Mouse (Mus musculus): ENCODE results near the gene Sgpl1.
"Not testable (repeated sequence)": the region's sequence is repeated elsewhere in the genome, so short reads cannot be mapped to it uniquely, and the experiment has no call there.

Sgpl1 gene

DNA sequence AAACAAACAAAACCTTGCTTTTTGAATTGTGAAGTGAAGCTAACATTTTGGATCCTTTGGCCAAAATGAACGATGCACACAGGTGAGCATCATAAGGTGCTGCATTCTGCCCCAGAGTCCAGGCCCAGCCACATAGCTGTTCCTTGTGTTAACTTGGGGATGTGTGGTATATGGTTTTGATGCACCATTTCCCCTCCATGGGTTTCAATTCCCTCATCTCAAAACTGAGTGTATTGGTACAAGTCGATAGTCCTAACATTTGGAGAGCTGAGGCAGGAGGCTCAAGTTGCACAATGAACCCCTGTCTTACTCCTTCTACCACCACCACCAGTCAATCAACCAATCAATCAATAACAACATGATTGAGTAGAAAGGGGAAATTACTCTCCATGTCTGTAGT lies 8.9 kb upstream of the Sgpl1 start:
- no peak for DNase-seq (ENCODE audit: extremely low spot score, low read depth, low spot score)

DNA sequence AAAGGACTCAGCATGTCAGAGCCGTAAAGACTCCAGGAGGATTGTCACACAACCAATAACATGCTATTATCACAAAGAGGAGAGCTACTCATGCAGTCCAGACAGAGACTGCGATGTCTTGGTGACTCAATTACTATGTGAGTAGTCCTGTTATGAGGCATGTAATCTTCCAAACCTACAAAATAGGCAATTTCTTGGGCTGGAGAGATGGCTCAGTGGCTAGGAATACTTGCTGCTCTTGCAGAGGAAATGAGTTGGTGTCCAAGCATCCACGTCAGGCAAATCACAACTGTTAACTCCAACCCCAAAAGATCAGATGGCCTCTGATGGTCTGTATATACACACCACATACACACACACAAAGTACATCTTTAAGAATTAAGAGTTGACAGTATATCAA lies 8.1 kb upstream of the Sgpl1 start:
- no peak for DNase-seq (ENCODE audit: extremely low spot score, low read depth, low spot score)

DNA sequence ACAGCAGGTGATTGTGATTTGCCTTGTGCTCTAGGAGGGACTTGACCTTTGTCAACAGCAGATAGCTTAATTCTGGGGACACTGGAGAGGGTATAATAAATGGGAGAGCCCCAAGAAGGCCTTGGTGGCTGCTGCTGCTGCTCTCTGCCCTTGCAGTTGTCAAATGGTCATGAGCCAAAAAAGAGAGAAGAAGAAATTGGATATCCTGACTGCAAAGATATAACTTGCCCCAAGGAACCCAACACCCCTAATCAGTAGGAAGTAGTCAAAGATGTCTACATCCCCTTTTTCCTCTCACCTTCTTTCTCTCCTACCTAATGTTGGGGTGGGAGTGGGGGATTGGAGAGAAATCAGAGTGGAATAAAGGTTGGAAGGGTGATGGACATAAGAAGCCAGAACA lies 4.6 kb upstream of the Sgpl1 start:
- no peak for DNase-seq (ENCODE audit: extremely low spot score, low read depth, low spot score)

DNA sequence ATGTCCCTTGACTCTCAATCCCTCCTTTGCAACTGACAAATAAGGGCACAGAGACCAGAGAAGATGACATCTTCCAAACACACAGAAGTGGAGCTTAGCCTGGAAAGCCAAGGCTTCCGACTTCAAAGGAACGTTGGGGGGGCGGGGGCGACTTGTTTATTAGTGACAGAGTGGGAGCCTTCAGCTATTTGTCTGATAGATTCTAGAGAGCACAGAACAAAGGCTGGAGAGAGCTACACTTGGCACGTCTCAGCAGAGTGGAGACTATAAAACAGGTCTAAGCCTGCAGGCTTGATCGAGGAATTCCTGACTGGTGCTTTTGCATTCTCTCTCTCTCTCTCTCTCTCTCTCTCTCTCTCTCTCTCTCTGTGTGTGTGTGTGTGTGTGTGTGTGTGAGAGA lies 3.1 kb upstream of the Sgpl1 start:
- no peak for DNase-seq (ENCODE audit: extremely low spot score, low read depth, low spot score)

DNA sequence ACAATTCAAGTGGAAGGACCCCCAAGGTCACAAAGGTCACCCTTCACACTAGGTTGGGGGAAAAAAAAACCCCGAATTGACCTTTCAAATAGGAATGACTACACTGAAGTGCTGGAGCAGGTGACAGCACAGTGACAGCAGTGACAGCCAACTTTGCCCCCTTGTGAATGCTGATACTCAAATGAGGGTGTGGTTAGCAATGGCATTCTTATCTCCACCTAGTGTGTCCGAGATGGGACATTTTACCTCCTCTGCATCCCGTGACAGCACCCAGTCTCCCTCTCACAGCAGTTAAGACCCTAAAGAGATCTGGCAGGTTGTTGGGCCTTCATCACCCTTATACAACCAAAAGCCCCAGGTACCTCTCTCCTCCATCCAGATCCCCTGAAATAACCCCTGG lies 2.0 kb upstream of the Sgpl1 start:
- no peak for DNase-seq (ENCODE audit: extremely low spot score, low read depth, low spot score)

DNA sequence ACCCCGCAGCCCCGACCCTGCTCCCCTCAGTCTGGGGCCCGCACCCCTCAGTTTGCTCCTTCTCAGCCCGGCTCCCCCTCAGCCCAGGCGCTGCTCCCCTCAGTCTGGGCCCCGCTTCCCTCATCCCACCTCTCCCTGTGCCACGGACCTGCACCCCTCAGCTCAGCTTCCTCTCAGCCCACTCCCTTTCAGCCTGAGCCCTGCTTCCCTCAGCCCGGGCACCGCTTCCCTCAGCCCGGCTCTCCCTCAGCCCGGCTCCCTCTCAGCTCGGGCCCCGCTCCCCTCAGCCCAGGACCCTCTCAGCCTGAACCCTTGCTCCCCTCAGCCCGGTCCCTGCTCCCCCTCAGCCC lies 721 bp downstream of the Sgpl1 start:
- DNase-seq (ENCODE audit: extremely low spot score, low read depth, low spot score): no peak

DNA sequence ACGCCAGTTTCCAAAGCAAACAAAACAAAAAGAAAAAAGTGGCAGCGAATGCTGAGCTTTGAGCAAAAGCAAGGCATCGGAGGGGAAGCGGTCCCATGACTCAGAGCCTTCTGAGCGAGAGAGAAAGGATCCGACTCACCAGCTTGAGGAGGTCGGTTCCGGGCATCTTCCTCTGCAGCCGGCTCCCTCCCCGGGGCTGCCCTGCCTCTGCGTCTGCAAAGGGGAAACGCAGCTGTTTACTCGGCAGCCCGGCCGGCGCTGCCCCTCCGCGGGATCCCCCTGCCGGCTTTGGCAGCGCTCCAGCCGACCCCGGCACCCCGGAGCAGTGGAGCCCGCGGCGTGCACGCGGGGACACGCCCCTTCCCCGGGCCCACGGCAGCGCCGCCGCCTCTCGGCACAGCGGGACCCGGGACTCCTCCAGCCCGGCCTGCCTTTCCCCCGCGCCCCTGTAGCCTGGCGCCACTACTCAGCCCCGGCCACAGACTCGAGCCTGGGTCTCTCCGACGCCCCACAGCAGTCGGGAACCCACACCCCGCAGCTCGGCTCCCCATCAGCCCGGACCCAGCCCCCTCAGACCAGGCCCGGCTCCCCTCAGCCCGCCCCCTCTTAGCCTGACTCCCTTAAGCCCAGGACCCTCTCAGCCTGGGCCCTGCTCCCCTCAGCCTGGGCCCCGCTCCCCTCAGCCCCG lies 1.2 kb downstream of the Sgpl1 start:
- no peak for DNase-seq (ENCODE audit: extremely low spot score, low read depth, low spot score)

DNA sequence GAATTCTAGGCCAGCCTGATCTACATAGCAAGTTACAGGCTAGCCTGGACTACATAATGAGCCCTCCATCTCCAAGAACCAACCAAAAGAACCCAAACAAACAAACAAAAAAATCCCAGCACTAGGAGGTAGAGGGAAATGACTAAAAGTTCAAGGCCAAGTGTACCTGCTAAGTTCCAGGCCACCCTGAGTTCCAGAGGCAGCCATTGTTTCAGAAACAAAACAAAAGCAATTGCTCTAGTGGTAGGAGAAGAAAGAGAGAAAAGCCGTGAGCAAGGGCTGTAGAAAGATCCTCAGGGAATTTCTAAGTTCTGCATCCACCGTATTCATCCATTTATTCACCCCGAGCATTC lies 1.8 kb downstream of the Sgpl1 start:
- no peak for DNase-seq (ENCODE audit: extremely low spot score, low read depth, low spot score)

DNA sequence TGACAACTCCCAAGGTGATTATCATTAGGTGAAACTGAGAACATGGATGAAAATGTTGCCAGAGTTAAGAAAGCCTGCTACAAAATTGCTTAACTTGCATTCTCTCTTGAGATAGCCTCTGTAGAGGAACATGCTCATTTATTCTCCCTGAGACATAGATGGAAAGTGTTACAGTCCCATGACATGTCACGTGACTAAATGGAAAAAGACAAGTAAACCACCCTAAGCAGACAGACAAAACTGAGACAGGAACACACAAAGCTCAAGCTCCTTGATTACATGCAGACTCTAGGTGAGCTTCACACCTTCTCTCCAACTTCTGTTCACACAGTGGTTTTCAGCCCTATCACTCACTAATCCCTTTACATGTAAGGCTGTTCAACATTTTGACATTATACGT lies 4.2 kb downstream of the Sgpl1 start:
- no peak for DNase-seq (ENCODE audit: extremely low spot score, low read depth, low spot score)

DNA sequence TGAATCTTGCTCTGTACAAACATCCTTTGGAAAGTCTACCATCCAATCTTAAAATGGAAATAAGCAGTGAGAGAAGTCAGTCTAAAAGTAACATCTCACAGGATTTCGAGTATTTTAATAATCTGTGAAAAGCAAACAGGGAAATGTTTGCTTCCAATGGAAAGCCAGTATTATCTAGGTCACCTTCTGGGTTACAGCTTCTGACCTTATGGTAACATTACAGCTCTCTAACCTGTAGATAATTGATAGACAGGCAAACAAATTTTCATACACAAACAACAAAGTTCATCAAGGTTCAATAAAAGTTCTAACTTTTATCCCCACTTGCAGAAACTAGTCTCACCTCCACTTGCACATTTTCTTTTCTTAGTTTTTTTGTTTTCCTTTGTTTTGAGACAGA lies 9.9 kb downstream of the Sgpl1 start:
- no peak for DNase-seq (ENCODE audit: extremely low spot score, low read depth, low spot score)

DNA sequence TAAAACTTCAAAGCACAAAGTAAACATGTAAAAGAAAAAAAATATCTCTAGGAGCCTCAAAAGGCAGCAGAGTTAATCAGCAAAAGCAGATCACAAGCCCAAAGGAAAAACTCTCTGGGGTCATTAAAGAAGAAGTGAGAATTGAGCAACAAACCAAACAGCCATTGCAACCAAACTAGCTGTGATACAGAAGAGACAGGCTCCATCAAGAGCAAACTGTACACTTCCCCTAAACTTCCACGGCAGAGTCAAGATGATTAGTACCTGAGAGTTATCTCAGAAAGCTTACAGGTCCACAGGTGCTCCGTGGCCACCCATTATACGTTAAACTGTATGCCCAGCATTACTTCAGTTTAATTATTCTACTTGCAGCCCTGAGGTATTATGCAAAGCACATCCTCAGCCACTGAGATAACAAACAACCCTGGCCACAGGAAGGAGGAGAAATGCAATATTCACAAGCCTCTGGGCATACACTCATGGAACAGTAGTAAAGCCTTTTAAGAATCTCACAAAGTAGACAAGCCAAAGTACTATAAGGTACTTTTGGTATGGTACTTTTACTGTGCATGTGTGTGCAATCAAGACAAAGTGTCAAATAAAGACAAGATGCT lies 12.2 kb downstream of the Sgpl1 start:
- DNase-seq (ENCODE audit: extremely low spot score, low read depth, low spot score): no peak

DNA sequence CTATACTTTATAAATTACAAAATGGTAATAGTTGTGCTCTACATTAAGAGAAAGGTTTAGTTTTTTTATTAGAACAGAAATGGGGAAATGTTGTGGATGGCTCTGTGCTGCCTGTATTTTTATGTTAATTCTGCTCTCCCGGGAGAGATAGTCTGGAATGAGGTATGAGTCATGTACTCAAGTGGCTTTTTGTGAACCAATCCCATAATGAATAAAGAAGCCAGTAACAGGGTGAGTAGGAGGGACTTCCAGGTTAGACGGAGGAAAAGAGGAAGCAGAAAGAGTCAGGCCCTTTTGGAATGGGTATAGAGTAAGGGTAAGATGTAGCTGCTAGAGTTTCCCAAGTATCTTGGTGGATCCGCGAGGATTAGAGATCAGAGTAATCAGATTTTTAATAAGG lies 13.5 kb downstream of the Sgpl1 start:
- no peak for DNase-seq (ENCODE audit: extremely low spot score, low read depth, low spot score)

DNA sequence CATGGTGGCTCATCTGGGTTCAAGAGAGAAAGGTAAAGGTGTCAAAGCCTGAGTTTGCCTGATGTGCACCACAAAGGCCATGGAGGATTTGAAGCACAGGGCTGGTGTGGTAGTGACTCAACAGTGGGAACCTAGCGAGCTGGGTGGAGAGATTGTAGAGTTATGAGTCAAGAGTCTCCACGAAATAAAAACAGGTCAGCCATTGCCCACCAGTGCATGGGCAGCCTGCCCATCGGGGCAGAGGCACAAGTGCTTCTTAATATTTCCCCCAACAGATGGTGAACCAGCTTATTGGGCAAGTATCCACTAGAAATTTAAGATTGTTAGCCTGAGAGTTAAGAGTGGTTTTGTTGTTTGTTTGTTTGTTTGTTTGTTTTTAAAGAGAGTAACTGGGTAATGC lies 16.5 kb downstream of the Sgpl1 start:
- no peak for DNase-seq (ENCODE audit: extremely low spot score, low read depth, low spot score)

DNA sequence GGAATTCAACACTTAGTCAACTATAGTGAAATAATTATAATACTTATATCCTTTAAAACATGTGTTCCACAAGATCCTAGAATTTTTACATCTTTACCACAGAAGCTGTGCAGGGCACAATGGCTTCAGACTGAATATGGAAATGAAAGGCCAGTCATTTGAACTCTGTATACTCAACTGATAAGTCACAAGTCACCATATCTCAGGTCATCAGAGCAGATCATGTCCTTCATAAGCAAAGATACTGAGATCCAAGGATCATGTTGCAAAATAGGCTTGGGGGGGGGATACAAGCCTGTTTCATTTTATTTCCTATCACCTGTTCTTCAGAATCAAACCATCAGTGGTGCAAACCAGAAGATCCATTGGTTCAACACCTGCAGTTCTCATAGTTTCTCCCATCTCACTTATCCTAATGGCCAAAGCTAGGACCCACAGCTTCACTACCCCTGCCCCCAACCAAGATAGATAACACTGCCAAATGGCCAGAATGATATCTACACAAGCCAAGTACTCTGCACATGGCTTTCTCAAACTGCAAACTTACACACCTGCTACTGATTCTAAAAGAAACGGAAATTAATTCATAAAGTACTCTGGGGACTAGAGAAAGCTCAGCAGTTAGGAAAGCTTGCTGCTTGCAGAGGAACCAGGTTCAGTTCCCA lies 18.7 kb downstream of the Sgpl1 start:
- DNase-seq (ENCODE audit: extremely low spot score, low read depth, low spot score): no peak

DNA sequence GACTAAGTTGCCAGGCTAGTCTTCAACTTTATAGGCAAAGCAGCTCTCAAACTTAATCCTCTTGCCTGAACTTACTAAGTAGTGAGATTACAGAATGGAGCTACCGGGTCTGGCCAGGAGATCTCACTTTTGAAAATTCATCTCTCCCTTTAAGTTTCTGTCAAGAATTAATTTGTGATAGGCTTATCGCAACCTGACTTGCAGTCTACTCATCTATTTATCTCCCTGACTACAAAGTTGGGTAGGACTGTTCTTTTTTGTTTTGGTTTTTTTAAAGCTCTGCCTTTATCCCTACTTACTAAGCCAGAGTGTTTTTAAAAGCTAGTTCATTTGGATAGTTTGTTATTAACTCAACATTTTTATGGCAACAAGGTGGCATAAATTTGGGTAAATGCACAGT lies 23.0 kb downstream of the Sgpl1 start:
- no peak for DNase-seq (ENCODE audit: extremely low spot score, low read depth, low spot score)

DNA sequence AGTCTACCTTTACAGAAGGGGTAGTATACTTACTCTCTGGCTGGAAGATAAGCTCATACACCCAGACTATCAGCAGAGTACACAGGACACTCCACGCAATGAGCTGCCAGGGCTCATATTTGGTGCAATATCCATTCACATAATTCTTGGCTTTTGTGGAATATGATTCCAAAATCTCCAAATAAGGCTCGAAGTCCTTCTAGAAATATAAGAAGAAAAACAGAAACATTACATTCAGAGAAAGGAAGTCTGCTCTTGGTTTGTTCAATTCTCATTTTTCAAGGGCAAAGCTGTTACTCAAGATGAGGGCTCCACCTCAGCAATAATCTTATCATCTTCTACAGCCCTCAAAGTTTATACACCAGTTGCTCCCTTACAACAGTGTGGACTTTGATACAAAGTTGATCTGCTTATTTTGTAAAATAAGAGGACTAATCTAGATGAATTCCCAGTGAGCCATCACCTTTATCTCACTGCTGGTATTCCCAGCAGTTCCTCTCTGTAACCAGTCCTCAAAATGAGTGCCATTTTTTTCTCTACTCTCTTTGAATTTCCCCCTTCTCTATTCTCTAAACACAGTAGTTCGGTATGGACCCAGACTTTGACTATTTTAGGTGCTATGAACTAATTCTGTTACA lies 24.1 kb downstream of the Sgpl1 start:
- DNase-seq (ENCODE audit: extremely low spot score, low read depth, low spot score): no peak

DNA sequence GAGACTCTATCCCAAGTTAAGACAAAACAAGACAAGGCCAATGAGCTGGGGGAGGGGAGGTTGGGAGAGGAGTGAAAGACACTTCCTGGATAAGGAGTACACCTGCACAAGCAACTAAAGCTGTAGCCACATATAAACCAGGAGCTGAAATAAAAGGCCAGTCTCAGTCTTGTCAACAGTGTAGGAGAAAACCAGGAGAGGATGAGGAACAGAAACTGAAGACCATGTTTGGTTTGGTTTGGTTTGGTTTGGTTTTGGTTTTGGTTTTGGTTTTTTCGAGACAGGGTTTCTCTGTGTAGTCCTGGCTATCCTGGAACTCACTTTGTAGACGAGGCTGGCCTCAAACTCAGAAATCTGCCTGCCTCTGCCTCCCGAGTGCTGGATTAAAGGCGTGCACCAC lies 25.8 kb downstream of the Sgpl1 start:
- DNase-seq (ENCODE audit: extremely low spot score, low read depth, low spot score): not testable (repeated sequence)

DNA sequence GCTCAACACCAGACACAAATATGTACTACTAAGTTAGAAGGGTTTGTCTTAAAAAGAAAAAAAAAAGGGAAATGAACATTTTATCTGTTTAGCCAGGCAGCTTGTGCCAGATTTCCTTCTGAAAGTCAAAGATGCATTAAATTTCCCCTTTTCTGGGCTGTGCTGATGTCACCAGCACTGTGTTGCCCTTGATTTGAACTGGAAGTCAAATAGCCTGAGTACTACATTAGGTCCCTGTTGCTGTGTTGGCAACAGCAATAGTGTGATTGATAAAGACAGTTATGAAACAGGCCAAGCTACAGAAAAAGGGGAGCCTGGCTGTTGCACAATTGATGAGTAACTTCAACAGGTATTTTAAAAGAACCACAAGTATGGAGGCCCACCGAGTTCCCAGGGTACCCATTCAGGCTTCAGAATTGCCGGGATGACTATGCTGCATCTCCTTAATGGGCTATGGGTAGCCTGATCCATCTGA lies 33.2 kb downstream of the Sgpl1 start:
- no peak for DNase-seq (ENCODE audit: extremely low spot score, low read depth, low spot score)

DNA sequence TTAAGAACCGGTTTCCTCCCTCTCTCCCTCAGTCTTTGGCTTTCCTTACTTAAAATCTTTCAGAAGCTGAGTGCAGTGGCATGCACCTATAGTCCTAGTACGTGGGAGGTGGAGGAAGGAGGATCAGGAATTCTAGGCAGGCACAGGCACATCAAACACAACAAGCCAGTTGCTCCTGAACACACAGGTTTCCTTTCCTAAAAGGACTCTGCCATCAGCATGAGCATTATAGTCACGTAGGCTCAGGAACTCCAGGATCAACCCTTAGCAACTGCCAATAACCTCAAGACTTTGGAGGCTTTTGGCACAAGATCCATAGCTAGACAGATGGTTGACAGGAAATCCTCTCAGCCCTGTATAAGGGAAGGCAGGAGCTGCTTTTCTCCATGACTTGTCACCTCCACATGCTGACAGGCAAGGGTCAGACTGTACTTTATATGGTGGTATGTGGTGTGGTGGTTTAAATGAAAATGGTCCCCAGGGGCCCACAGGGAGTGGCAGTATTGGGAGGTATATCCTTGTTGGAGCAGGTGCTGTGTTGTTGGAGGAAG lies 43.9 kb downstream of the Sgpl1 start:
- no peak for DNase-seq (ENCODE audit: extremely low spot score, low read depth, low spot score)

DNA sequence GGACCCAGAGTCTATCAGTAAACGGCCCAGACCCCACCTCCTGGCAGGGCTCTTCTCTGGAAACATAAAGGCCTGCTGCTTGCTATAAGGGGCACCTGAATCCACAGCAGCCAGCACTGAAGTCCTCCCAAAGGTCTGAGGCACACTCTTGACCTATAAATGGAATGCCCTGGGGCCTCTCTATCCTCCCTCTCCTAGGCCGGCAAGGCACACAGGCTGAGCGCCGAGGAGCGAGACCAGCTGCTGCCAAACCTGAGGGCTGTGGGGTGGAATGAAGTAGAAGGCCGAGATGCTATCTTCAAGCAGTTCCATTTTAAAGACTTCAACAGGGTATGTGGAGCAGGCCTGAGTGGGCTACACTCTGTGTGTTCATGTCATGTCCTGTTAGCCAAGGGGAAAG lies 55.6 kb downstream of the Sgpl1 start:
- no peak for DNase-seq (ENCODE audit: extremely low spot score, low read depth, low spot score)

DNA sequence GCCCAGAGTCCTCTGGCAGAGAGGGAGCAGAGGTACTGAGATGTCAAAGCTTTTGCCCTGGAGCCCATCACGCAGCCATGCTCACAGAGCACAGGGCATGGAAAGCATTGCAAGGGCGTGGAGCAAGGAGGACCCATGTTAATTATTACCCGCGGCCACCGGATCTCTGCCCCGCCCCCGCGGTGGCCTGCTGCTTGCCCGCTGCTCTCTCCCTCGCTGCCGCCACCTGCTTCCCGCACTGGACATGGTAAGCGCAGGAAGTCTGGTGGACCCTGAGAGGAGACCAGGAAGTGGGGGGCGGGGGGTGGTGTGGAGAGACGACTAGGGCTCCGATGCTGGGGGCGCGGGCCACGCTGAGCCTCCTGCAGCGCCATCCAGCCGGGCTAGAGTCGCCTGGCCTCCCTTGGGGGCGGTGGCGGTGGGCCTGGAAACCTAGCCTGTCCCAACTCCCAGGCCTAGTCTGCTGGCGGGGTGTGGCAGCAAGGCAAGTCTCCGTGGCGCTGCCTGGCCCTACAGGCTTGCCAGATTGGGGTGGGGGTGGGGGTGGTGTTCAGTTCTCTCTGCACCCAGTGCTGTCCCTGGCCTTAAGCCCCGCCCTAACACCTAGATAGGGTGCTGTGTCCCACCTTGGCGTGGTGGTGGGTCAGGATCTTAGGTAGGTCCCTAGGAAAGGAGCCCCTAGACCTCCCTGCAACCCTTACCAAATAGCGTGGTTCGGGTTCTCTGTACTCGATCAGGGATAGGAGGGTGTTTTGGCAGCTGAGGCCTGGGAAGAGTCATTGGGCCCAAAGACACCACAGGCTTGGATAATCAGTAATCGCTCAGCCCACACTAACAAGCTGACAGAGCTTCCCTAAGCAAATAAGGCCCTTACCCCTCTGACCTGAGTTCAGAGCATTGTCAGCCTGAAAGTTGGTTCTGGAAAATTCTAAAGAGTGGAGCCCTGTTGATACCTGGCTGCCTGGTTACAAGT lies 58.0 kb downstream of the Sgpl1 start, which contains the start of gene Pcbd1:
TSS of gene Pcbd1 (plus strand) at position 162 of the 973 bp plus-strand sequence.
- DNase-seq (ENCODE audit: extremely low spot score, low read depth, low spot score): no peak
